Mouse (Mus musculus): ENCODE measurements around the gene Hps5. TPM values are rescaled to one million over a fixed set of nuclear protein-coding genes. Genes with fewer than 3 reads are reported as not detected.
"Not testable (repeated sequence)": the region's sequence is repeated elsewhere in the genome, so short reads cannot be mapped to it uniquely, and the experiment has no call there.

Gene Hps5
- polyA plus RNA-seq, 1 experiment: 20.8 TPM

DNA sequence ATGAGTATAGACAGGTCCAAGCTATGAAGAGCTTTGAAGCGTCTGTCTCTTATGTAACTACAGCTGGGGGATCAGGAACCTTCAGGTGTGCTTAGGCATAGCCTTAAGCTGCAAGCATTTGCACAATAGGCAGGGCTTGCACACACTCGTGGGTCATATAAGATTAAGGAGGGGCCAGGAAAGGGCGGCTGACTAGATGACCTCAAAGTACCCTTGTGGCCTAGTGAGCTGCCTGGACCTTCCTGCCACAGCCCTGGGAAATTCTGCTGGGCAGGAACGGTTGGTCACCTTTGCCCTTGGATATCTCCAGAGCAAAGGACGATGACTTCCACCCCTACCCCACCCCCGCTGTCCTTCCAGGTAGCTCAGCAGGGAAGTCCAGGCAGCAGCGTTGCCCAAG is 43.6 kb upstream of the Hps5 start:
- TF ChIP-seq CTCF (IDR thresholded peaks at IDR 0.05; ENCODE audit: borderline replicate concordance, insufficient read depth, low read depth, low read length) (no peak), POLR2A (IDR thresholded peaks at IDR 0.05; ENCODE audit: borderline replicate concordance, insufficient read depth, low read length) (no peak)
- Histone ChIP-seq H3K4me3 (replicated peaks; ENCODE audit: insufficient read depth, low read depth, low read length) (no peak overlapping the region), H3K4me1 (ENCODE audit: control insufficient read depth, insufficient read depth, low read length) (peaks cover 14% of the 10 kb centered on the region), H3K27me3 (ENCODE audit: control insufficient read depth, insufficient read depth, low read length) (no peaks in the 10 kb centered on the region), H3K27ac (ENCODE audit: insufficient read depth, low read length) (peak overlapping the region; percentile 90)
- WGBS: 31% methylated on average over 7 of the region's 7 CpGs
- peak in 1 of 2 experiments; percentile 29 for DNase-seq

DNA sequence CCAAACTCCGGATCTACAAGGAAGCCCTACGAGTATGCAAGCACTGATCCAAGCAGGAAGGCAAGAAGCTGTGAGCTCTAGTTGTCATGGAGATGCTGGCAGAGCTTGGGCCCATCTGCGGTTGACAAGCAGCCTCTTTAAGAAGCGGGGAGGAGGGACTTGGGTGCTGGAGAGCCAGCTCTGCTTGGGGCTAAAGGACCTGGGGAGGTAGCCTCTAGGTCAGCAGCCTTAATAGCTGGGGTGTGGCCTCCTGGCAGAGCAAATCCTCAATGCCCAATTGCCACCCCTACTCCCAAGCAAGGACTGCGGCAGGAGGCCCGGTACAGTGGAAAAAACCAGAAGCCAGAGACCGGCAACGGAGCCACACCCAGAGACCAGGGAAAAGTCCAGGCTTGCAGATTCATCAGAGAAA is 43.0 kb upstream of the Hps5 start:
- Histone ChIP-seq H3K27ac (ENCODE audit: insufficient read depth, low read length) (peak overlapping the region; percentile 90), H3K4me1 (ENCODE audit: control insufficient read depth, insufficient read depth, low read length) (peaks cover 14% of the 10 kb centered on the region), H3K27me3 (ENCODE audit: control insufficient read depth, insufficient read depth, low read length) (no peaks in the 10 kb centered on the region), H3K4me3 (replicated peaks; ENCODE audit: insufficient read depth, low read depth, low read length) (no peak overlapping the region)
- TF ChIP-seq CTCF (IDR thresholded peaks at IDR 0.05; ENCODE audit: borderline replicate concordance, insufficient read depth, low read depth, low read length) (no peak), POLR2A (IDR thresholded peaks at IDR 0.05; ENCODE audit: borderline replicate concordance, insufficient read depth, low read length) (peak; percentile 17; the same call in 1 of the 2 replicates)
- peak; percentile 77 to 86 for DNase-seq
- 3% methylated on average over 8 of the region's 8 CpGs for WGBS

DNA sequence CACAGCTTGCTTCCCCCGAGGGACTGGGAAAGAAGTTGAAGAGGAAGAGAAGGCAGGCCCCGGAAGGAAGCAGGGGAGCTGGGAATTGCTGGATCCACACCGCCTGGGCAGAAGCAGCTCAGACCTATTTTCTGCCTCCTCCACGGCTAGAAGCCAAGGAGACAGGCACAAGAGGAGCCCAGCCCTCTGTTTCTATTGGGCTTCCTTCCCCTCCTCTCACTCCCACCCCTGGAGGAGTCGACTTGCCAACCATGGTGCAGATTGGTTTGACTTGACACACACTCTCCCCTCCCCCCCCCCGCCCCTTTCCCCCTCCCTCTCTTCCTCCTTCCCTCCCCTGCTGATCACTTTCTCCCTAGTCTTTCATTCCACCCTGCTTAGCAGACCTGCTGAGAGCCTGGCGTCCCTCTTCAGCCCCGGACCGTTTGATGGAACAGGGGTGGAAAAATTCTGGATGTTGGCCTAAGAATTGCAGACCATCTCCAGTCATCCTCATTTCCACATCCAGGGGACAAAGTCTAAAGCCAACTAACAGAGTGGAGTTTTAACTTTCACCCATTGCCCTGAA is 42.3 kb upstream of the Hps5 start:
- WGBS: 12% methylated on average over 9 of the region's 9 CpGs
- Histone ChIP-seq H3K27me3 (ENCODE audit: control insufficient read depth, insufficient read depth, low read length) (no peaks in the 10 kb centered on the region), H3K4me3 (replicated peaks; ENCODE audit: insufficient read depth, low read depth, low read length) (no peak overlapping the region), H3K27ac (ENCODE audit: insufficient read depth, low read length) (no peak overlapping the region), H3K4me1 (ENCODE audit: control insufficient read depth, insufficient read depth, low read length) (peaks cover 14% of the 10 kb centered on the region)
- TF ChIP-seq POLR2A (IDR thresholded peaks at IDR 0.05; ENCODE audit: borderline replicate concordance, insufficient read depth, low read length) (no peak), CTCF (IDR thresholded peaks at IDR 0.05; ENCODE audit: borderline replicate concordance, insufficient read depth, low read depth, low read length) (no peak)
- DNase-seq: peak in 1 of 2 experiments; percentile 43

DNA sequence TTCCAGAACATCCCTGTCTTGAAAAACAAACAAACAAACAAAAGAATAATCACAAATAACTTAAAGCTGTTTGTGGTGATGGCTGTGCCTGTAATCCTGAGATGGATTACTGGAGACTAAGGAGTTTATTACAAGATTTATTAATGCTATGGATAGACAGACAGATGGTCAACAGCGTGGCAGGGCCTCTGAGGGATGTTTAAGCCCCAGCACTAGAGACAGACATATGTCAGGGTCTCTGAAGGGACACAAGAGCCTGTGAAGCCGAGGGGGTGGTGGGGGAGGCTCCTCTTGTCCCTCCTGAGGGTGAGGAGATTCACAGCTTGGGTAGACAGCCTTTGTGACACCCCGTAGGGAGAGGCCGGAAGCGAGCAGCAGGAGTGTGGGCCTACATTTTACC is 41.2 kb upstream of the Hps5 start:
- H3K4me1 ChIP-seq (ENCODE audit: control insufficient read depth, insufficient read depth, low read length): peaks cover 14% of the 10 kb centered on the region
- 30% methylated on average over 5 of the region's 5 CpGs for WGBS
- H3K27ac ChIP-seq (ENCODE audit: insufficient read depth, low read length): no peak overlapping the region
- TF ChIP-seq POLR2A (IDR thresholded peaks at IDR 0.05; ENCODE audit: borderline replicate concordance, insufficient read depth, low read length): no peak
- no peaks in the 10 kb centered on the region for H3K27me3 ChIP-seq (ENCODE audit: control insufficient read depth, insufficient read depth, low read length)
- DNase-seq: no peak
- H3K4me3 ChIP-seq (replicated peaks; ENCODE audit: insufficient read depth, low read depth, low read length): no peak overlapping the region

- Histone ChIP-seq H3K4me1 (ENCODE audit: control insufficient read depth, insufficient read depth, low read length) (peaks cover 14% of the 10 kb centered on the region), H3K27ac (ENCODE audit: insufficient read depth, low read length) (no peak overlapping the region), H3K27me3 (ENCODE audit: control insufficient read depth, insufficient read depth, low read length) (no peaks in the 10 kb centered on the region), H3K4me3 (replicated peaks; ENCODE audit: insufficient read depth, low read depth, low read length) (no peak overlapping the region)
- no peak for DNase-seq
- WGBS: 88% methylated on average over 5 of the region's 5 CpGs
- TF ChIP-seq CTCF (IDR thresholded peaks at IDR 0.05; ENCODE audit: borderline replicate concordance, insufficient read depth, low read depth, low read length) (no peak), POLR2A (IDR thresholded peaks at IDR 0.05; ENCODE audit: borderline replicate concordance, insufficient read depth, low read length) (no peak)
Observed at GRCm38 (mm10) chr7:46836357-46836756, 40.5 kb upstream of the Hps5 start.

DNA sequence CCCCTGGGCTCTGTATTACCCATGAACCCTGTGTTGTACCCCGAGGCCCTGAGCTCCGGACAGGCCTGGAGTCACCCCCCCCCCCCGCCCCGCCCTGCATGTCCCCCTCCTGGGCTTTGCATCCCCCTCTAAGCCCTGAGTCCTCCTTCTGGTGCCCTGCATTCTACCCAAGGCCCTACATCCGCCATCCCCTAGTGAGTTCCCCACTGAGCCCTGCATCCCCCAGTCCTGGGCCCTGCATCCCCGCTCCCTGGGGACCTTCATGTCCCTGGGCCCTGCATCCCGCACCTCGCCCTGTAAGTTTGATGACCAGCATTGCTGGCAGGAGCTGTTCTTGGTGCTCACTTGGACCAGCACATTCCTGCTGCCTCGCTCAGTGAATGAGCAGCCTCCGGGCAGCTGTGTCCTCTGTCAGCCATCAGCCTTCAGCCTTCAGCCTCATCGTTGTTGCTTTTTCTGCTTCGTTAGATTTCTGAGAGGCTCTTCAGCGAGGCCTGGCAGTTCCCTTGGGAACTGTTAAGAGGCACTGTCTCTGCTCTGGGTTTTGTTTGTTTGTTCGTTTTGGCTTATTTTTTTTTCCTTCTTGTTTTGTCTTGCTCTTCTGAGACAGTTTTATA is 39.2 kb upstream of the Hps5 start:
- Histone ChIP-seq H3K27me3 (ENCODE audit: control insufficient read depth, insufficient read depth, low read length) (no peaks in the 10 kb centered on the region), H3K27ac (ENCODE audit: insufficient read depth, low read length) (no peak overlapping the region), H3K4me3 (replicated peaks; ENCODE audit: insufficient read depth, low read depth, low read length) (no peak overlapping the region), H3K4me1 (ENCODE audit: control insufficient read depth, insufficient read depth, low read length) (peaks cover 14% of the 10 kb centered on the region)
- 39% methylated on average over 14 of the region's 14 CpGs for WGBS
- no peak for TF ChIP-seq POLR2A (IDR thresholded peaks at IDR 0.05; ENCODE audit: borderline replicate concordance, insufficient read depth, low read length)
- TF ChIP-seq CTCF (IDR thresholded peaks at IDR 0.05; ENCODE audit: borderline replicate concordance, insufficient read depth, low read depth, low read length): no peak
- DNase-seq: no peak

DNA sequence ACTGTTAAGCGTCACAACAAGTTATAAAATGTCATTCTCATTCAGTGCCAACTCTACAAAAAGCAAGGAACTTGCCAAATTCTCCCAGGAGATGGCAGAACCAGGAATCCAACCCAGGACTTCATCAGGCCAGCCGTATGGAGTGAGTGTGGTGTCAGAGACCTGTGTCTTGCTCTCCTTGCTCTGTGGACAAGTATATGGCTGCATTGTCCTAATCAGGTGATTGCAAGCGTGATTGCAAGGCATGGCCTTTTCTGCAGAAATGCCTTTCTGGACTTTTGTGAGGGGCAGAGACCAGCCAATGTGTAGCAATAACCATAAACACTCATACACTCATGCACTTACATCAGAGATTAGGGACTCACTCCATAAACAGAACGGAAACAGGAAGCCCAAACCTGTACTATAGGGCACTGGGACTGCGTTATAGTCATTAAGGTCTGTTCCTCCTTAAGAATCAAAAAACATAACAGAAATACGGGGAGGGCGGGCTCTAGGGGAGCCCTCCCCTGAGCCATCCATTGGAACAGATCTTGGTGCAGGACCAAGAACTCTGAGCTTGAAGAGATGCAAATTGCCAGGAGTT is 37.9 kb upstream of the Hps5 start:
- no peak for DNase-seq
- no peak overlapping the region for H3K27ac ChIP-seq (ENCODE audit: insufficient read depth, low read length)
- H3K4me3 ChIP-seq (replicated peaks; ENCODE audit: insufficient read depth, low read depth, low read length): no peak overlapping the region
- 90% methylated on average over 7 of the region's 7 CpGs for WGBS
- TF ChIP-seq POLR2A (IDR thresholded peaks at IDR 0.05; ENCODE audit: borderline replicate concordance, insufficient read depth, low read length) (no peak), CTCF (IDR thresholded peaks at IDR 0.05; ENCODE audit: borderline replicate concordance, insufficient read depth, low read depth, low read length) (no peak)
- peaks cover 3% of the 10 kb centered on the region; the same call in 1 of the 2 replicates for H3K4me1 ChIP-seq (ENCODE audit: control insufficient read depth, insufficient read depth, low read length)
- no peaks in the 10 kb centered on the region for H3K27me3 ChIP-seq (ENCODE audit: control insufficient read depth, insufficient read depth, low read length)

DNA sequence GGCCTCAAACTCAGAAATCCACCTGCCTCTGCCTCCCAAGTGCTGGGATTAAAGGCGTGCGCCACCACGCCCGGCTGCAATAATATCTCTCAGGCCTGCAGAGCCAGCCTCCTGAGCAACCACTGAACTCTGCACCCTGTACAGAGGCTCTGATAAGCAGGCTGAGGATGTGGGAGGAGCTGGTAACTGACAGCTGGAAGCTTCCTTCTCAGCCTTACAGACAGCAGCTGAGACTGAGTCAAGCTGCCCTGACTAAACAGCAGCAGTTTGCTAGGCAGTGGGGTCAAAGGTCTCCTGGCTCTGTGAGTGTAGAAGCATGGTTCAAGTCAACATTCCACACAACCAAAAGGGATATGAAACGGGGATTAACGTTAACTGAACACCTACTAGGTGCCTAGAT is 37.4 kb upstream of the Hps5 start:
- DNase-seq: no peak
- Histone ChIP-seq H3K27ac (ENCODE audit: insufficient read depth, low read length) (no peak overlapping the region), H3K4me3 (replicated peaks; ENCODE audit: insufficient read depth, low read depth, low read length) (no peak overlapping the region), H3K4me1 (ENCODE audit: control insufficient read depth, insufficient read depth, low read length) (0 out of 2 replicates have a peak, but pooled peaks cover 3% of the 10 kb centered on the region), H3K27me3 (ENCODE audit: control insufficient read depth, insufficient read depth, low read length) (no peaks in the 10 kb centered on the region)
- 80% methylated on average over 6 of the region's 6 CpGs for WGBS
- TF ChIP-seq POLR2A (IDR thresholded peaks at IDR 0.05; ENCODE audit: borderline replicate concordance, insufficient read depth, low read length) (no peak), CTCF (IDR thresholded peaks at IDR 0.05; ENCODE audit: borderline replicate concordance, insufficient read depth, low read depth, low read length) (no peak)

GRCm38 (mm10) chr7:46832112-46832810 is 36.4 kb upstream of the Hps5 start:
- DNase-seq; H3K27me3 ChIP-seq (ENCODE audit: control insufficient read depth, insufficient read depth, low read length); H3K4me1 ChIP-seq (ENCODE audit: control insufficient read depth, insufficient read depth, low read length); H3K4me3 ChIP-seq (replicated peaks; ENCODE audit: insufficient read depth, low read depth, low read length); H3K27ac ChIP-seq (ENCODE audit: insufficient read depth, low read length): not testable (repeated sequence)
- 95% methylated on average over 11 of the region's 11 CpGs for WGBS

Data from cerebellum, adult 2 months (tissue).